Mouse (Mus musculus) midbrain, embryonic 16.5 days (tissue): ENCODE measurements around the gene Bpifb2. TPM values are rescaled to one million over a fixed set of nuclear protein-coding genes. Genes with fewer than 3 reads are reported as not detected.
"Not testable (repeated sequence)": the region's sequence is repeated elsewhere in the genome, so short reads cannot be mapped to it uniquely, and the experiment has no call there.

Source experiments
- ATAC-seq: fragments of 200-750 bp; cut with Nextera tagmentation; 2 replicates; pipeline ENCODE4 v1.8.0; 2017; ENCODE audit warnings: moderate TSS enrichment
- H3K27ac ChIP-seq: fragments of 300-500 bp; sonication (generic); 2 replicates; pipeline ENCODE4 v1.5.1; 2014; ENCODE audit warnings: mild to moderate bottlenecking, low read length, mixed read lengths
- H3K27me3 ChIP-seq: fragments of 300-500 bp; sonication (generic); 2 replicates; pipeline ENCODE4 v1.6.1; 2014; ENCODE audit warnings: low read depth, low read length, mixed read lengths; ENCODE audit not compliant: control insufficient read depth, insufficient read depth
- H3K36me3 ChIP-seq: fragments of 300-500 bp; sonication (generic); 2 replicates; pipeline ENCODE4 v1.6.1; 2014; ENCODE audit warnings: mild to moderate bottlenecking, low read length, moderate library complexity, mixed read lengths; ENCODE audit not compliant: control insufficient read depth, insufficient read depth
- H3K4me1 ChIP-seq: fragments of 300-500 bp; sonication (generic); 2 replicates; pipeline ENCODE4 v1.6.1; 2014; ENCODE audit warnings: mild to moderate bottlenecking, low read length, mixed read lengths; ENCODE audit not compliant: control insufficient read depth, insufficient read depth
- H3K4me2 ChIP-seq: fragments of 300-500 bp; sonication (generic); 2 replicates; pipeline ENCODE4 v1.6.1; 2014; ENCODE audit warnings: mild to moderate bottlenecking, low read length, mixed read lengths
- H3K4me3 ChIP-seq: fragments of 300-500 bp; sonication (generic); 2 replicates; pipeline ENCODE4 v1.5.1; 2014; ENCODE audit warnings: low read depth, mild to moderate bottlenecking, low read length, moderate library complexity, mixed read lengths
- H3K9ac ChIP-seq: fragments of 300-500 bp; sonication (generic); 2 replicates; pipeline ENCODE4 v1.6.1; 2014; ENCODE audit warnings: low read depth, low read length, mixed read lengths
- H3K9me3 ChIP-seq: fragments of 300-500 bp; sonication (generic); replicated peaks from 2 replicates; pipeline ENCODE4 v1.6.1; 2014; ENCODE audit warnings: mild to moderate bottlenecking, low read length, mixed read lengths; ENCODE audit not compliant: control insufficient read depth, poor library complexity, severe bottlenecking
- WGBS: fragments of 180-500 bp; shearing (Covaris S2); extraction: QIAGEN DNeasy Blood & Tissue Kit; methylation state at CpG from one replicate; pipeline ENCODE4 v1.1.7; 2014; 5-methylcytosine and 5-hydroxymethylcytosine counted together
- polyA plus RNA-seq: library from polyadenylated mRNA; unstranded; fragments of >200 nt; fragmentation: Nextera tagmentation; extraction: Ambion mirVana; gene quantifications from 2 replicates; pipeline ENCODE4 v1.2.1, GENCODE M21; 2015

The Bpifb2 gene
- polyA plus RNA-seq: 0.26 TPM in 1 of 2 replicates, not detected in the other

DNA sequence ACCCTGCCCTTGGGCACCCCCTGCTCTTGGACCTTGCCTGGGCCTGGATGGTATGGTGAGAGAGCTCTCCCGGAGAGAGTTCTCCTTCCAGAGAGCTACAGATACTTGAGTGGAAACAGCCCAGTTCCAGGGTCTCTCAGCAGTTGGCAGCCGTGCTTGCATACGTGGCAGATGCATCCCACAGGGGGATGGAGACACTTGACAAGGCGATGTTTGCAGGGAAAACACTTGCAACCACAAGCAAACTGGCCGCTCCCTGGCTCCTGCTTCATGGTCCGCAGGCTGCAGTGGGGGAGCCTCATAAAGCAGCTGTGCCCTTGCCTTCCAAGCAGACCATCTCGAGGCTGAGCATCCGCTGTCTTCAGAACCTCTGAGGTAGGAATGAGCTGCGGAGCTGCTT is at the start of gene Bpifb2:
Bpifb2 (plus strand) TSS at position 301 of the 400 bp plus-strand sequence.
- no peak for ATAC-seq
- Histone ChIP-seq H3K4me2 (no peak within 1 kb of the TSS), H3K4me3 (no peak within 1 kb of the TSS), H3K4me1 (no peaks in the 10 kb centered on the region), H3K9ac (no peak within 1 kb of the TSS), H3K9me3 (no peaks in the 10 kb centered on the region), H3K27ac (no peak within 1 kb of the TSS), H3K27me3 (no peaks in the 10 kb centered on the region), H3K36me3 (no peaks in the 10 kb centered on the region)
- 75% methylated on average over 9 of the region's 9 CpGs for WGBS

DNA sequence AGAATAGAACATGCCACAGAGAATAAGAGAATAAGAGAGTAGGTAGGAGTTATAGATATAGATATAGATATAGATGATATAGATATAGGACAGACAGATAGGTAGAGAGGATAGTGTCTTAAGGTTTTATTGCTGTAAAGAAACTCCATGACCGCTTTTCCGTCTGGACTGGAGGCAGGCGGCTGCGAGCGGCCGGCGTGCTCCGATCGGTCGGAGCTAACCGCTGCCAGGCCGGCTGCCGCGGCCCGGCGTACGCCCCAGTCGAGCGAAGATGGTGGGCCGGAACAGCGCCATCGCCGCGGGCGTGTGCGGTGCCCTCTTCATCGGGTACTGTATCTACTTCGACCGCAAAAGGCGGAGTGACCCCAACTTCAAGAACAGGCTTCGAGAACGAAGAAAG is 48.9 kb upstream of the Bpifb2 start:
- ATAC-seq, H3K4me2 ChIP-seq, H3K9ac ChIP-seq, H3K27me3 ChIP-seq, H3K4me1 ChIP-seq, H3K27ac ChIP-seq, H3K9me3 ChIP-seq, H3K4me3 ChIP-seq, H3K36me3 ChIP-seq: not testable (repeated sequence)
- 70% methylated on average over 32 of the region's 32 CpGs for WGBS

DNA sequence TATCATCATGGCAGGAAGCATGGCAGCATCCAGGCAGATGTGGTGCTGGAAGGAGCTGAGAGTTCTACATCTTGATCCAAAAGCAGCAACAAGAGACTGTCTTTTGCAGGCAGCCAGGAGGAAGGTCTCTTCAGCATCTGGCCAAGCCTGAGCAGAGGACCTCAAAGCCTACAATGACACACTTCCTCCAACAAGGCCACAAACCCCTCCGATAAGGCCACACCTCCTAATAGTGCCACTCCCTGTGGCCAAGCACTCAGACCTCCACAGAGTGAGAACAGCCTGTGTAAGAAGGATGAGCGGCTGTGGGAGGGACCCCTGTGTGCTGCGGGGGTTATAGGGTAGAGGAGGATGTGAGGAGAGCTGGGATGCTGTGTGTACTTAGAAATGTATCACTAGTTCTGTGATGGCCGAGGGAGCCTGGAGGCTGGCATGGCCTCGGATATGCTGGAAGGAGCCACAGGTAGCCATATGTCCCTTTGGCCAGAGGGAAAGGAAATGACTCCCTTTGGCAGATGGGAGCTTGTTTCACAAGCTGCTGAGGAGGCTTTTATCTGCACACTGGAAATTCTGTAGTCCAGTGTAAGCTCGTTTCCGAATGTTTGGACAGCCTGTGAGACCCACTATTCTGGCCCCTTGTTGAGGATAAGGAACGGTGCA is 47.5 kb upstream of the Bpifb2 start:
- no peak overlapping the region for H3K4me2 ChIP-seq
- ATAC-seq: no peak
- H3K9me3 ChIP-seq: no peaks in the 10 kb centered on the region
- no peak overlapping the region for H3K4me3 ChIP-seq
- no peaks in the 10 kb centered on the region; the same call in 1 of the 2 replicates for H3K4me1 ChIP-seq
- H3K27me3 ChIP-seq: no peaks in the 10 kb centered on the region
- no peaks in the 10 kb centered on the region for H3K36me3 ChIP-seq
- H3K9ac ChIP-seq: no peak overlapping the region
- H3K27ac ChIP-seq: no peak overlapping the region
- WGBS: 88% methylated on average over 8 of the region's 8 CpGs

DNA sequence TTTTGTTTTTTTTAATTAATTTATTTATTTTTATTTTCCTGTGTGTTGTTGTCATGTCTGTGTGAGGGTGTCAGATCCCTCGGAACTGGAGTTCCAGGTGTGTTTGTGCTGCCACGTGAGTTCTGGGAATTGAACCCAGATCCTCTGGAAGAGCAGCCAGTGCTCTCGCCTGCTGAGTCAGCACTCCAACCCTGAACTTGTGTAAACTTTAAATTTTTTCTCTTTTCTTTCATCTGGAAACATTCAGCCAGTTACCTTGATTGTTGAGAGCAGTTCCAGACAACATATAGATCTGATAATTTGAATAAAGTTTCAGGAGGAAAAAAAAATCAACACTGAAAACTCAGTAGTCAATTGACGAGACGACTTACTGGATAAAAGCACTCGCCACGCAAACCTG is 46.1 kb upstream of the Bpifb2 start:
- no peak for ATAC-seq
- H3K27ac ChIP-seq: no peak overlapping the region
- H3K4me1 ChIP-seq: no peaks in the 10 kb centered on the region; the same call in 1 of the 2 replicates
- H3K36me3 ChIP-seq: no peaks in the 10 kb centered on the region
- WGBS: 87% methylated on average over 7 of the region's 7 CpGs
- H3K9ac ChIP-seq: no peak overlapping the region
- no peak overlapping the region for H3K4me3 ChIP-seq
- no peaks in the 10 kb centered on the region for H3K27me3 ChIP-seq
- no peaks in the 10 kb centered on the region for H3K9me3 ChIP-seq
- no peak overlapping the region for H3K4me2 ChIP-seq

DNA sequence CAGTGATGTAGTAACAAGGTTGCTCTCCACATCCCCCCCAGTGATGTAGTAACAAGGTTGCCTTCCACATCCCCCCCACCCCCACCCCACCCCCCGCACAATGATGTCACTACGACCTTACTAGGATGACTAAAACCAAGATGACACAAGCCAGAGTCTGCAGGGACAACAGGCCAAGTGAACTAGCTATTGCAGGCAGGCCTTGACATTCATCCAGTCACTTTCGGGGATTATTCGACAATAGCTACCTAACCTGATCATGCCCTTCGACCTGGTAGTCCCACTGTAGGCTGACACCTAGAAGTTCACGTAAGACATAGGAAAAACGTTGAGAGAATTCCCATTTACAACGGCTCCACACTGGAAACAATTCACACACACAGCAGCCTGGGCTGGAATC is 41.6 kb upstream of the Bpifb2 start:
- H3K4me1 ChIP-seq: no peaks in the 10 kb centered on the region
- H3K9ac ChIP-seq: no peak overlapping the region
- no peaks in the 10 kb centered on the region for H3K36me3 ChIP-seq
- no peak for ATAC-seq
- H3K4me3 ChIP-seq: no peak overlapping the region
- 94% methylated on average over 8 of the region's 8 CpGs for WGBS
- no peak overlapping the region for H3K4me2 ChIP-seq
- no peaks in the 10 kb centered on the region for H3K27me3 ChIP-seq
- H3K9me3 ChIP-seq: no peaks in the 10 kb centered on the region
- no peak overlapping the region for H3K27ac ChIP-seq

DNA sequence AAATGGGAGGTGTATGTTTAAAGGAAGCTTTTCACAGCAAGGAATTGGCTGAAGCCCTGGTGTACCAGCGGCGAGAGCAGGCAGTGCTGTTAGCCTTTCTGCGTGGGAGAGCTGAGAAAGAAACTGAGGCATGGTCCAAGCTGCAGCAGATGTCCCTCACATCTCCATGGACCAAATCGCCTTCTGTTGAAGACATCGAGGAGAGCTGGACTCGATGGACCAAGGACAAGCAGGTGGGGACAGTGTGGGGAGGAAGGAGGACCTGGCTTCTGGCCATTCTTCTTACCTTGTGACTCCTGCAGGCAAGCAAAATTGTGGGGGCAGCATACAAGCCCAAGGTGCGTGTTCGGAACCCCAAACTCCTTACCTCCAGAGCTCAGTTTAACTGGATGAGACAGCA is 32.0 kb upstream of the Bpifb2 start:
- no peak overlapping the region for H3K4me2 ChIP-seq
- no peak overlapping the region for H3K9ac ChIP-seq
- H3K27ac ChIP-seq: no peak overlapping the region
- H3K9me3 ChIP-seq: no peaks in the 10 kb centered on the region
- no peaks in the 10 kb centered on the region for H3K36me3 ChIP-seq
- ATAC-seq: no peak
- H3K4me1 ChIP-seq: no peaks in the 10 kb centered on the region
- H3K27me3 ChIP-seq: no peaks in the 10 kb centered on the region
- H3K4me3 ChIP-seq: no peak overlapping the region
- WGBS: 86% methylated on average over 8 of the region's 8 CpGs

DNA sequence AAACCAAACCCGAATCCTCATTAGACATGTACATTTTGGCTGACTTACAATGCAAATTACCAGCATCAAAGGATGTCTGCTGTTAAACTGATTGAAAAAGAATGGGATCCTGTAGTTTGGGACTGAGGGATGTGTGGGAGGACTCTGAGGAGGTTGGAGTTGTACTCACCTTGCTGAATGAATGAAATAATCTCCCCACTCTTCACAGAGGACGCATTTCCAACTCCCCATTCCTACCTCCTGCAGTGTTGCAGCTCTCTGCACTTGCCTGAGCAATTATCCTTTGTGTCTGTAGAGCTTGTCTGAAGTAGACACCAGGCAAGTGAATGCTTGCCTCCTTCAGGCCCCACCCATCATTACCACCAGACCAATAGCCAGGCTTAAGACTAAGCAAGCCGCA is 26.5 kb upstream of the Bpifb2 start:
- Histone ChIP-seq H3K27ac (no peak overlapping the region), H3K36me3 (no peaks in the 10 kb centered on the region), H3K4me2 (no peak overlapping the region), H3K9me3 (no peaks in the 10 kb centered on the region), H3K27me3 (no peaks in the 10 kb centered on the region), H3K4me1 (no peaks in the 10 kb centered on the region), H3K9ac (no peak overlapping the region), H3K4me3 (no peak overlapping the region)
- 87% methylated on average over 3 of the region's 3 CpGs for WGBS
- no peak for ATAC-seq

DNA sequence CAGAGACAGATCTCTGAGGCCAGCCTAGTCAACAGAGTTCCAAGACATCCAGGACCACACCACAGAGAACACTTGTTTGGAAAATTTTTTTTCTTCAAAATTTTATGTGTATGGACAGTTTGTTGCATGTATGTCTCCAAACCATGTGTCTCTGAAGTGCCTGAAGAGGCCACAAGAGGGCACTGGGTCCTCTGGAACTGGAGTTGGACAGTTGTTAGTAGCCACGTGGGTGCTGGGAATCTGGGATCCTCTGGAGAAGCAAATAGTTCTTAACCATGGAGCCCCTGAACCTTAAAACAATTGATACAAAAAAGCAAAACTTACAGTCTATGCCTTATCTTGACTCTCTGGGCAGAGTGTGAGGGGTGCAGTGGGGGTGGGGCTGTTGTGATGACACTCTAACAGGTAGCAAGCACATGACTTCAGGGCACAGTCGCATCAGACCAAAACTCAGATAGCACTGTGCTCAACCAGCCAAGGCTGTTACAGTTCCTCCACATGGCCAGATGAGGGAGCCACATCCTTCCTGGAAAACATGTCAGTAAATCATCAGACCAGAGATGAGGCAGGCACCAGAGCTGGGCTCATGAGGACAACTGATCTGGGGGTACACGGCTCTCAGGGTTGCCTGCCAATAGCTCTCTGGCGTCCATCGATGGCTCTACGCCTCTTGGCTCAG is 24.4 kb upstream of the Bpifb2 start:
- no peak overlapping the region for H3K27ac ChIP-seq
- 85% methylated on average over 6 of the region's 6 CpGs for WGBS
- no peaks in the 10 kb centered on the region for H3K9me3 ChIP-seq
- H3K27me3 ChIP-seq: no peaks in the 10 kb centered on the region
- no peaks in the 10 kb centered on the region for H3K4me1 ChIP-seq
- H3K4me2 ChIP-seq: no peak overlapping the region
- no peak for ATAC-seq
- no peak overlapping the region for H3K4me3 ChIP-seq
- H3K36me3 ChIP-seq: no peaks in the 10 kb centered on the region
- H3K9ac ChIP-seq: no peak overlapping the region

DNA sequence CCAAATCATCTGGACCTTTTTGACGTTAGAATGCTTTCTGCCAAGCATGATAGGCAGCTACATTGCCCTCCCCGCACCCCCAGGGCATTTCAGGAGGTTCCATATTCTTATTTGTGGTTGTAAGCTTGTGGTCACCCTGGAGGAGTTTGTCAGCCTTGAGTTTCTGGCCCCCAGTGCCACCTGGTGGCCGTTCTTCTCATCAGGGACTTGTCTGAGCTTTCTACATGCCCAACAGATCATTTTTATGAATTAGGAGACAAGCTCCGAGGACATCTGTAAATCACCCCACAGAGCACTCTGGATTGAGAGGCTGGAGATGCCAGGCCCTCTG is 23.9 kb upstream of the Bpifb2 start:
- ATAC-seq: no peak
- WGBS: 57% methylated on average over 4 of the region's 4 CpGs

More for the DNA sequence above, 23.9 kb upstream of the Bpifb2 start:
- Histone ChIP-seq H3K9me3 (no peaks in the 10 kb centered on the region), H3K27me3 (no peaks in the 10 kb centered on the region), H3K4me3 (no peak overlapping the region), H3K4me1 (no peaks in the 10 kb centered on the region), H3K4me2 (no peak overlapping the region), H3K36me3 (no peaks in the 10 kb centered on the region), H3K9ac (no peak overlapping the region), H3K27ac (no peak overlapping the region)
